In genomic region chr19:53194751-53195520, GRCm38 (mm10) we compare ENCODE assay signal across 9 mouse cellular contexts. TPM values are rescaled to one million over a fixed set of nuclear protein-coding genes. Genes with fewer than 3 reads are reported as not detected.
A peak's percentile ranks its signal among the peaks of the same experiment; 100 is the strongest.
DNase-seq lines count a peak whose midpoint lies in the region; ATAC-seq and TF ChIP-seq lines count a peak whose summit lies in the region.
"Had no signal": no experiment of that assay in that cellular context is flagged by ENCODE, and none has a peak within 500 bp of the region (broad histone marks: within the 10 kb centered on the region; RNA-seq: fewer than 3 reads in every experiment).

No protein-coding gene starts in this region.

- H3K27me3 ChIP-seq in spleen, adult 2 months (ENCODE audit: control insufficient read depth, insufficient read depth, low read length): no peaks in the 10 kb centered on the region
- no peaks in the 10 kb centered on the region for H3K27me3 ChIP-seq in liver, embryonic 13.5 days
- no peaks in the 10 kb centered on the region for H3K27me3 ChIP-seq in stomach, embryonic 15.5 days (replicated peaks)
- H3K27me3 ChIP-seq in midbrain, embryonic 15.5 days (replicated peaks): no peaks in the 10 kb centered on the region
- H3K27me3 ChIP-seq: embryonic facial prominence, embryonic 12.5 days had no signal

- H3K36me3 ChIP-seq in spleen, adult 2 months (ENCODE audit: control insufficient read depth, insufficient read depth, low read length): peaks cover 8% of the 10 kb centered on the region
- peaks cover 9% of the 10 kb centered on the region for H3K36me3 ChIP-seq in liver, embryonic 13.5 days
- H3K36me3 ChIP-seq in stomach, embryonic 15.5 days: no peaks in the 10 kb centered on the region
- H3K36me3 ChIP-seq in midbrain, embryonic 15.5 days (replicated peaks): no peaks in the 10 kb centered on the region

- no peak for TF ChIP-seq CTCF in spleen, adult 2 months (IDR thresholded peaks at IDR 0.05; ENCODE audit: extremely low read depth, insufficient read depth, insufficient read length, insufficient replicate concordance)

- no peak for DNase-seq in frontal cortex, adult 2 months (ENCODE audit: extremely low spot score in 1 of 2, low spot score in 1 of 2)
- no peak for DNase-seq in spleen, adult 2 months (ENCODE audit: low read depth in 1 of 2, low spot score in 2 of 2)
- DNase-seq in spleen, adult 18-20 months: no peak
- DNase-seq in liver, embryonic 13.5 days: no peak
- DNase-seq in frontal cortex, postnatal 14 days (ENCODE audit: low spot score in 2 of 2): no peak

- peaks cover 20% of the 10 kb centered on the region for H3K4me1 ChIP-seq in spleen, adult 2 months (ENCODE audit: control insufficient read depth, insufficient read depth, insufficient read length)
- H3K4me1 ChIP-seq in liver, embryonic 13.5 days (replicated peaks): peaks cover 79% of the 10 kb centered on the region
- H3K4me1 ChIP-seq in stomach, embryonic 15.5 days: 0 out of 2 replicates have a peak, but pooled peaks cover 11% of the 10 kb centered on the region
- no peaks in the 10 kb centered on the region for H3K4me1 ChIP-seq in midbrain, embryonic 15.5 days

- H3K9me3 ChIP-seq in liver, embryonic 13.5 days (replicated peaks): no peaks in the 10 kb centered on the region
- H3K9me3 ChIP-seq in stomach, embryonic 15.5 days: no peaks in the 10 kb centered on the region
- no peaks in the 10 kb centered on the region for H3K9me3 ChIP-seq in midbrain, embryonic 15.5 days
- H3K9me3 ChIP-seq: embryonic facial prominence, embryonic 12.5 days had no signal

- ATAC-seq in frontal cortex, adult (ENCODE audit: low TSS enrichment): peak; percentile 39
- ATAC-seq in liver, embryonic 13.5 days (ENCODE audit: low read depth): no peak
- ATAC-seq in stomach, embryonic 15.5 days (ENCODE audit: insufficient read depth, low FRiP score, low read depth): no peak
- ATAC-seq in midbrain, embryonic 15.5 days (replicated peaks): no peak

- peak overlapping the region; percentile 64 for H3K9ac ChIP-seq in liver, embryonic 13.5 days
- no peak overlapping the region for H3K9ac ChIP-seq in stomach, embryonic 15.5 days
- H3K9ac ChIP-seq in midbrain, embryonic 15.5 days: no peak overlapping the region
- H3K9ac ChIP-seq: embryonic facial prominence, embryonic 12.5 days had no signal

- H3K27ac ChIP-seq in spleen, adult 2 months (ENCODE audit: insufficient read depth, low read length): peak overlapping the region; percentile 89
- peak overlapping the region; percentile 85 for H3K27ac ChIP-seq in liver, embryonic 13.5 days
- H3K27ac ChIP-seq in stomach, embryonic 15.5 days: peak overlapping the region; percentile 28; the same call in 1 of the 2 replicates
- H3K27ac ChIP-seq in midbrain, embryonic 15.5 days: no peak overlapping the region
- H3K27ac ChIP-seq: embryonic facial prominence, embryonic 12.5 days had no signal

- WGBS in spleen, adult 2 months: 14% methylated on average over 9 of the region's 9 CpGs
- 38% methylated on average over 9 of the region's 9 CpGs for WGBS in liver, embryonic 13.5 days (ENCODE audit: insufficient replicate concordance)
- 62% methylated on average over 9 of the region's 9 CpGs for WGBS in stomach, embryonic 15.5 days
- WGBS in midbrain, embryonic 15.5 days: 73% methylated on average over 9 of the region's 9 CpGs

- TF ChIP-seq POLR2A in spleen, adult 2 months (IDR thresholded peaks at IDR 0.05; ENCODE audit: low read depth, low read length): peak; percentile 35; the same call in 1 of the 2 replicates

- peak overlapping the region; percentile 52 for H3K4me3 ChIP-seq in spleen, adult 2 months (ENCODE audit: extremely low read depth, insufficient read depth, insufficient read length)
- H3K4me3 ChIP-seq in liver, embryonic 13.5 days (replicated peaks): peak overlapping the region; percentile 39
- no peak overlapping the region for H3K4me3 ChIP-seq in stomach, embryonic 15.5 days (replicated peaks)
- H3K4me3 ChIP-seq in midbrain, embryonic 15.5 days: no peak overlapping the region
- H3K4me3 ChIP-seq: embryonic facial prominence, embryonic 12.5 days had no signal

- peak overlapping the region; percentile 66 for H3K4me2 ChIP-seq in liver, embryonic 13.5 days
- H3K4me2 ChIP-seq in stomach, embryonic 15.5 days: no peak overlapping the region
- H3K4me2 ChIP-seq in midbrain, embryonic 15.5 days: no peak overlapping the region
- H3K4me2 ChIP-seq: embryonic facial prominence, embryonic 12.5 days had no signal

RNA-seq across cellular contexts. Expression of gene Add3, which starts 54.7 kb away (rescaled TPM):
- polyA plus RNA-seq in frontal cortex, adult 2 months (2012; rRNA removed): 72.3 and 83.1 TPM in 2 replicates
- 40.6 and 45.1 TPM in 2 replicates for polyA plus RNA-seq in spleen, adult 2 months (2012; rRNA removed)
- 29.5 and 34.7 TPM in 2 replicates for polyA plus RNA-seq in liver, embryonic 13.5 days (2015; fragmentation: Nextera tagmentation; extraction: Ambion mirVana)
- polyA plus RNA-seq in stomach, embryonic 15.5 days (2015; fragmentation: Nextera tagmentation; extraction: Ambion mirVana): 89.0 and 96.1 TPM in 2 replicates
- polyA plus RNA-seq in midbrain, embryonic 15.5 days (2015; fragmentation: Nextera tagmentation; extraction: Ambion mirVana): 30.2 and 33.6 TPM in 2 replicates

Comparison
In these comparisons a context has a peak if more than half of its experiments do, and no peak if none do; other contexts are left out.
1. H3K4me3 ChIP-seq: peak in spleen, adult 2 months (single experiment) and liver, embryonic 13.5 days (single experiment); none in stomach, embryonic 15.5 days (single experiment) and midbrain, embryonic 15.5 days (single experiment).